Mouse (Mus musculus) ES-E14 (cell line): ENCODE results near the gene Gm10681.
"Not testable (repeated sequence)": the region's sequence is repeated elsewhere in the genome, so short reads cannot be mapped to it uniquely, and the experiment has no call there.

Experiments used
- HCFC1 ChIP-seq: IDR thresholded peaks from 2 replicates; pipeline ENCODE4 v1.6.1; 2012; ENCODE audit warnings: low read length, inconsistent platforms, borderline replicate concordance; ENCODE audit not compliant: insufficient read depth
- MAFK ChIP-seq: IDR thresholded peaks from 2 replicates; pipeline ENCODE4 v1.6.1; 2014; ENCODE audit warnings: mild to moderate bottlenecking, low read depth, low read length, inconsistent platforms; ENCODE audit not compliant: insufficient read depth
- ZNF384 ChIP-seq: IDR thresholded peaks from 2 replicates; pipeline ENCODE4 v1.6.1; 2012; ENCODE audit warnings: low read depth, low read length, inconsistent platforms

DNA sequence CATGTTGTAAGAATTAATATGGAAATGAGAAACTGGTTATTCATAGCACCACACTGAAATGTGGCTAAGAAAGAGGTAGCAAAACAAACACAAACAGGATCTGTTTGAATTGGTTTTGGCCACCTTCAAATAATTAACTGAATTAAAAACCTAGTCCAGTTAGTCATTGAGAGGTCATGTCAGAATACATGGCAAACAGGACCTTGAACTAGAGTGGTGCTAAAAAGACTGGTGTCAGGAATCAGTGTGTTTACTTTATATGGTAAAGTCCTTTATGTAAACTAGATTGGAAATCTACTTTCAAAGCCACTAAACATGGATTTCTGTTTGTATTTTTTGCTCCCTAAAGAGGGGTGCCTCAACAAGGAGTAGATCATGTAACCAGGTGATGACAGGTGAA lies 63.6 kb downstream of the Gm10681 start:
- not testable (repeated sequence) for TF ChIP-seq ZNF384, MAFK, HCFC1
